Comparison of ENCODE assay signal across 10 mouse cellular contexts in the genomic region with DNA sequence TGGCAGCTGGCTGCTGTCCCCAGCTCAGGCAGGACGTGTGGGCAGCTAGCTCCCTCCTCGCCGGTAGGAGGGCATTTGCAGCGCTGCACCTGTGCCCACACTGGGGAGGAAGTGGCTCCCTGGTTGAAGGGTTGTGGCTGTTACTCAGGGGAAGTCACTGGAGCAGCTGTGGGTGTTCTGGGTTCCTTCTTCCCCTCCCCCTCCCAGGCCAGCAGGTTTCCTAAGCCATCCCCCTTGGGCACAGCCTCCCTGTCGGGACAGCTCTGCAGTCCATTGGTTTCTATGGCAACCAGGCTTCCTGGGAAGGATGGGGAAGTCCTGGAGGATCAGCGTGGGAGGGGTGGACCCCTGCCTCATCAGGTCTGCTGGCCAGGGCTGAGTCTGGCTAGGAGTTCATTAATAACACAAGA. TPM values are rescaled to one million over a fixed set of nuclear protein-coding genes. Genes with fewer than 3 reads are reported as not detected.
DNase-seq lines count a peak whose midpoint lies in the region; ATAC-seq lines count a peak whose summit lies in the region.
"Had no signal": no experiment of that assay in that cellular context is flagged by ENCODE, and none has a peak within 500 bp of the region (broad histone marks: within the 10 kb centered on the region; RNA-seq: fewer than 3 reads in every experiment).

No protein-coding gene starts in this region.

- DNase-seq in heart, embryonic 10.5 days (ENCODE audit: low spot score) = no peak
- DNase-seq in embryo, embryonic 10.5 days (ENCODE audit: low spot score) = peak; percentile 76
- no peak for DNase-seq in cerebellum, adult 8-10 months
- no peak for DNase-seq in gastrocnemius, adult 8-10 months (ENCODE audit: low spot score in 2 of 2)

- no peaks in the 10 kb centered on the region for H3K9me3 ChIP-seq in heart, embryonic 10.5 days
- no peaks in the 10 kb centered on the region for H3K9me3 ChIP-seq in heart, embryonic 11.5 days (replicated peaks; ENCODE audit: control insufficient read depth, low read length)
- no peaks in the 10 kb centered on the region for H3K9me3 ChIP-seq in limb, embryonic 13.5 days
- no peaks in the 10 kb centered on the region for H3K9me3 ChIP-seq in neural tube, embryonic 14.5 days (ENCODE audit: control insufficient read depth, low read length)
- H3K9me3 ChIP-seq: heart, embryonic 13.5 days; stomach, embryonic 15.5 days had no signal

- H3K36me3 ChIP-seq in heart, embryonic 10.5 days = no peaks in the 10 kb centered on the region
- H3K36me3 ChIP-seq in heart, embryonic 11.5 days (ENCODE audit: control insufficient read depth, insufficient read depth, low read length) = no peaks in the 10 kb centered on the region
- H3K36me3 ChIP-seq in limb, embryonic 13.5 days = no peaks in the 10 kb centered on the region
- H3K36me3 ChIP-seq in neural tube, embryonic 14.5 days (ENCODE audit: control insufficient read depth, insufficient read depth, low read length) = 0 out of 2 replicates have a peak, but pooled peaks cover 4% of the 10 kb centered on the region
- H3K36me3 ChIP-seq: heart, embryonic 13.5 days; stomach, embryonic 15.5 days had no signal

- peaks cover 60% of the 10 kb centered on the region for H3K27me3 ChIP-seq in heart, embryonic 10.5 days (ENCODE audit: insufficient read depth, poor library complexity, severe bottlenecking)
- H3K27me3 ChIP-seq in heart, embryonic 11.5 days (ENCODE audit: control insufficient read depth, insufficient read depth, low read length) = peaks cover 5% of the 10 kb centered on the region; the same call in 1 of the 2 replicates
- H3K27me3 ChIP-seq in limb, embryonic 13.5 days = peaks cover 9% of the 10 kb centered on the region
- no peaks in the 10 kb centered on the region for H3K27me3 ChIP-seq in neural tube, embryonic 14.5 days (ENCODE audit: control insufficient read depth, insufficient read depth, low read length)
- H3K27me3 ChIP-seq: stomach, embryonic 15.5 days had no signal

- H3K4me1 ChIP-seq in heart, embryonic 10.5 days = peaks cover 47% of the 10 kb centered on the region
- peaks cover 18% of the 10 kb centered on the region; the same call in 1 of the 2 replicates for H3K4me1 ChIP-seq in heart, embryonic 11.5 days (ENCODE audit: control insufficient read depth, insufficient read depth, low read length)
- H3K4me1 ChIP-seq in limb, embryonic 13.5 days = peaks cover 27% of the 10 kb centered on the region
- peaks cover 54% of the 10 kb centered on the region for H3K4me1 ChIP-seq in neural tube, embryonic 14.5 days (ENCODE audit: control insufficient read depth, insufficient read depth, low read length)

- H3K4me2 ChIP-seq in heart, embryonic 11.5 days = no peak overlapping the region
- 0 out of 2 replicates have a peak overlapping the region, but pooled peaks have one; percentile 3 for H3K4me2 ChIP-seq in limb, embryonic 13.5 days (replicated peaks)
- no peak overlapping the region for H3K4me2 ChIP-seq in neural tube, embryonic 14.5 days (ENCODE audit: low read depth, low read length)
- H3K4me2 ChIP-seq: heart, embryonic 13.5 days; stomach, embryonic 15.5 days had no signal

- no peak overlapping the region for H3K9ac ChIP-seq in heart, embryonic 11.5 days (ENCODE audit: low read depth, low read length)
- no peak overlapping the region; the same call in 1 of the 2 replicates for H3K9ac ChIP-seq in limb, embryonic 13.5 days
- H3K9ac ChIP-seq in neural tube, embryonic 14.5 days (replicated peaks; ENCODE audit: low read depth, low read length) = 0 out of 2 replicates have a peak overlapping the region, but pooled peaks have one; percentile 16
- H3K9ac ChIP-seq: heart, embryonic 13.5 days; stomach, embryonic 15.5 days had no signal

- ATAC-seq in heart, embryonic 11.5 days (replicated peaks; ENCODE audit: insufficient number of reproducible peaks, low FRiP score, low TSS enrichment) = no peak
- no peak for ATAC-seq in limb, embryonic 13.5 days (ENCODE audit: low FRiP score, low read depth)
- ATAC-seq in neural tube, embryonic 14.5 days (ENCODE audit: low read depth) = no peak
- ATAC-seq in erythroid progenitor cell, adult 5-6 weeks (replicated peaks; ENCODE audit: low FRiP score, poor library complexity, severe bottlenecking) = no peak

- H3K27ac ChIP-seq in heart, embryonic 10.5 days = 0 out of 2 replicates have a peak overlapping the region, but pooled peaks have one; percentile 24
- no peak overlapping the region for H3K27ac ChIP-seq in heart, embryonic 11.5 days (ENCODE audit: low read depth, low read length)
- H3K27ac ChIP-seq in limb, embryonic 13.5 days = no peak overlapping the region
- no peak overlapping the region for H3K27ac ChIP-seq in neural tube, embryonic 14.5 days (ENCODE audit: low read depth, low read length)
- H3K27ac ChIP-seq: heart, embryonic 13.5 days had no signal

- WGBS in heart, embryonic 10.5 days = 18% methylated on average over 6 of the region's 6 CpGs
- 24% methylated on average over 6 of the region's 6 CpGs for WGBS in heart, embryonic 11.5 days (ENCODE audit: insufficient replicate concordance)
- WGBS in limb, embryonic 13.5 days = 10% methylated on average over 6 of the region's 6 CpGs
- WGBS in neural tube, embryonic 14.5 days = 8% methylated on average over 6 of the region's 6 CpGs

- H3K4me3 ChIP-seq in heart, embryonic 10.5 days = no peak overlapping the region
- H3K4me3 ChIP-seq in heart, embryonic 11.5 days (ENCODE audit: low read depth, low read length) = no peak overlapping the region
- no peak overlapping the region for H3K4me3 ChIP-seq in limb, embryonic 13.5 days
- no peak overlapping the region for H3K4me3 ChIP-seq in neural tube, embryonic 14.5 days (ENCODE audit: low read depth, low read length)
- H3K4me3 ChIP-seq: heart, embryonic 13.5 days; stomach, embryonic 15.5 days had no signal

RNA-seq across cellular contexts. Expression of gene Trp53i11, which starts 5.3 kb away (rescaled TPM):
- polyA plus RNA-seq in heart, embryonic 10.5 days (2016; fragmentation: Nextera tagmentation; extraction: Ambion mirVana) = 22.5 and 24.2 TPM in 2 replicates
- 23.6 and 27.7 TPM in 2 replicates for polyA plus RNA-seq in heart, embryonic 11.5 days (2014; fragmentation: Nextera tagmentation; extraction: Ambion mirVana)
- 17.6 and 24.6 TPM in 2 replicates for polyA plus RNA-seq in limb, embryonic 13.5 days (2015; fragmentation: Nextera tagmentation; extraction: Ambion mirVana)
- polyA plus RNA-seq in neural tube, embryonic 14.5 days (2014; fragmentation: Nextera tagmentation; extraction: Ambion mirVana) = 82.7 and 114 TPM in 2 replicates
- total RNA-seq in erythroid progenitor cell, adult 5-6 weeks (2015; ENCODE audit: low replicate concordance) = 5.0 and 5.4 TPM in 2 replicates
- total RNA-seq in erythroid progenitor cell, adult 5-6 weeks (2017; ENCODE audit: low replicate concordance) = 3.4 and 7.2 TPM in 2 replicates
- total RNA-seq in gastrocnemius, adult 8-10 months (2022) = 1 to 10 TPM; 1.8 to 5.2 (median 3.3) TPM
